Mouse (Mus musculus): Measurements from ENCODE around the gene Ppp5c.
A peak's percentile ranks its signal among the peaks of the same experiment; 100 is the strongest.

Ppp5c gene

GRCm38 (mm10) chr7:16978593-16978992 lies 49.1 kb downstream of the Ppp5c start:
- DNase-seq, result no peak

- DNase-seq, result no peak
Observed at GRCm38 (mm10) chr7:16978173-16978572, 49.6 kb downstream of the Ppp5c start.

- no peak for DNase-seq
Observed at GRCm38 (mm10) chr7:16976298-16976697, 51.4 kb downstream of the Ppp5c start.

- DNase-seq, result no peak
Observed at GRCm38 (mm10) chr7:16974018-16974417, 53.7 kb downstream of the Ppp5c start.

- no peak for DNase-seq
Observed at GRCm38 (mm10) chr7:16971160-16971559, 56.6 kb downstream of the Ppp5c start.

GRCm38 (mm10) chr7:16968414-16968813 lies 59.3 kb downstream of the Ppp5c start:
- no peak for DNase-seq

GRCm38 (mm10) chr7:16961678-16962077 lies 66.0 kb downstream of the Ppp5c start:
- DNase-seq, result no peak

GRCm38 (mm10) chr7:16959539-16960187 lies 68.1 kb downstream of the Ppp5c start, which contains the start of gene Pnmal1:
Gene Pnmal1, plus strand, starts transcription at chr7:16959679.
- DNase-seq, result peak in 1 of 2 experiments; percentile 8

- DNase-seq, result no peak
Observed at GRCm38 (mm10) chr7:16956410-16957265, 71.1 kb downstream of the Ppp5c start.

- no peak for DNase-seq
Observed at GRCm38 (mm10) chr7:16955712-16956111, 72.0 kb downstream of the Ppp5c start.

Measured in kidney, postnatal 36 days (tissue).